Mouse (Mus musculus) CH12.LX (cell line): Measurements from ENCODE around the gene Fgf23.

Experiments used
- BHLHE40 ChIP-seq: IDR thresholded peaks from 2 replicates; pipeline ENCODE4 v1.6.1; 2011; ENCODE audit warnings: mild to moderate bottlenecking, low read depth, low read length, improper control_type of control experiment
- MAFK ChIP-seq: IDR thresholded peaks from 2 replicates; pipeline ENCODE4 v1.6.1; 2011; ENCODE audit warnings: low read length, improper control_type of control experiment; ENCODE audit not compliant: insufficient replicate concordance
- POLR2A ChIP-seq: IDR thresholded peaks from 2 replicates; pipeline ENCODE4 v1.6.1; 2011; ENCODE audit warnings: low read depth, mild to moderate bottlenecking, improper control_type of control experiment, low read length
- TBP ChIP-seq: conservative IDR thresholded peaks from 2 replicates; pipeline ENCODE4 v1.6.1; 2011; ENCODE audit warnings: low read depth, low read length, improper control_type of control experiment
- ZMIZ1 ChIP-seq: IDR thresholded peaks from 2 replicates; pipeline ENCODE4 v1.6.1; 2012; ENCODE audit warnings: low read depth, mild to moderate bottlenecking, inconsistent platforms, low read length, improper control_type of control experiment

DNA sequence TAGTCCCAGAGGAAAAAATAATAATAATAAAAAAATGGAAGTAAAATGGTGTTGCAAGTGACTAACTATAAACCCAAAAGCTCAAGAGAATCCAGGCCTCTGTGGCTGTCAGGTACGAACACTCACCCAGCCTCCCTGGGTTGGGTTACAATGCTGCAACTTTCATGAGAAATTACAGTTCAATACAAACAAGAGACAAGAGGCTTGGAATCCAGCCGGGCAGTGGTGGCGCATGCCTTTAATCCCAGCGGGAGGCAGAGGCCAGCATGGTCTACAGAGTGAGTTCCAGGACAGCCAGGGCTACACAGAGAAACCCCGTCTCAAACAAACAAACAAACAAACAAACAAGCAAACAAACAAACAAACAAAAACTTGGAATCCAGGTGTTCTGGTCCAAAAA lies 34.0 kb downstream of the Fgf23 start:
- no peak for TF ChIP-seq TBP
- no peak for TF ChIP-seq MAFK
- TF ChIP-seq POLR2A = no peak
- TF ChIP-seq BHLHE40 = no peak
- no peak for TF ChIP-seq ZMIZ1
